Mouse (Mus musculus): Measurements from ENCODE around the gene Gm12394. TPM values are rescaled to one million over a fixed set of nuclear protein-coding genes. Genes with fewer than 3 reads are reported as not detected.
"Not testable (repeated sequence)": the region's sequence is repeated elsewhere in the genome, so short reads cannot be mapped to it uniquely, and the experiment has no call there.

Gene Gm12394
- polyA plus RNA-seq, 1 experiment from 2014 or later: 0.07 TPM

DNA sequence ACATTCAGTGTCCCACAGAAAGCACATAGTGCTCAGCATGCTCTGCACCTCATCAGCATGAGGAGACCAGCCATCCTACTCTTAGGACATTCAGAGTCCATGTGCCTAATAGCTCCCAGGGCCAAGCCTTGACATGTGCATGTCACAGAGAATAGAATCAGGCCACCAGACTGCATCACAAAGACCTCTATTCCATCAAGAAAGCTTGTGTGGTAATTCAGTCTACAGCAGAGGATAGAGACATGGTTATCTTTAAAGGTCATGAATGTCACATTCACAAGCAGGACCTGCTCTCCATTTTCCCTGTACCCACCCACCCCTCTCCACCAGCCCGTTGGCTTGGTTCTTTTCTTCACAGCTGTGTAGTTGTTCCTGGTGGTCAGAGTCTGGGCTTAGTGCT is 2.8 kb downstream of the Gm12394 start, which contains the start of gene Fam205a1:
Gene Fam205a1 (minus strand): TSS at position 101 of the 400 bp plus-strand sequence.
- H3K9ac ChIP-seq; H3K4me2 ChIP-seq; H3K36me3 ChIP-seq; H3K4me1 ChIP-seq; ATAC-seq; H3K27me3 ChIP-seq (replicated peaks); H3K4me3 ChIP-seq; H3K9me3 ChIP-seq (replicated peaks); H3K27ac ChIP-seq: not testable (repeated sequence)
- 77% methylated on average over 1 of the region's 1 CpGs for WGBS (ENCODE audit: insufficient replicate concordance)

DNA sequence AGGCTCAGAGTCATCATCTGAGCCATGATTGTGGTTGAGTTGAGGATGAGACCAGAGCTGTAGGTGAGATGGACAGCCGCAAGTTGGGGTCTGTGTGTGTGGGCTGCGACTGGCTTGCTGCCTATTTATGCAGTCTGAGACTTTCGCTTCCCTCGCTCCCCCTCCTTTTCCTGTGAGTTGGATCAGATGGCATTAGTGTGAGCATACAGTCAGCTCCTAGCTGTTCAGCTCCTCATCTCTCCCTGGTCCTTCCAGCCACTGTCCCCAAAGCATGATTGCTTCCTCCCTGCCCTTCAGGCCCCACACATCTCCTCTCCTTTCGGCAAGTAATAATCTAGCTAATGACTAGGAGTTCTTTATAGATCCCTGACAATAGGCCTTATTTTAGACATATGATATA is 82.7 kb downstream of the Gm12394 start, which contains the start of gene Ccl21a:
Gene Ccl21a (minus strand): TSS at position 101 of the 400 bp plus-strand sequence.
- H3K9me3 ChIP-seq (replicated peaks); H3K4me1 ChIP-seq; H3K27me3 ChIP-seq (replicated peaks); H3K36me3 ChIP-seq; H3K27ac ChIP-seq; ATAC-seq; H3K4me3 ChIP-seq; H3K4me2 ChIP-seq; H3K9ac ChIP-seq: not testable (repeated sequence)
- WGBS (ENCODE audit: insufficient replicate concordance): no CpG with 5 or more reads among the region's 5 CpGs

DNA sequence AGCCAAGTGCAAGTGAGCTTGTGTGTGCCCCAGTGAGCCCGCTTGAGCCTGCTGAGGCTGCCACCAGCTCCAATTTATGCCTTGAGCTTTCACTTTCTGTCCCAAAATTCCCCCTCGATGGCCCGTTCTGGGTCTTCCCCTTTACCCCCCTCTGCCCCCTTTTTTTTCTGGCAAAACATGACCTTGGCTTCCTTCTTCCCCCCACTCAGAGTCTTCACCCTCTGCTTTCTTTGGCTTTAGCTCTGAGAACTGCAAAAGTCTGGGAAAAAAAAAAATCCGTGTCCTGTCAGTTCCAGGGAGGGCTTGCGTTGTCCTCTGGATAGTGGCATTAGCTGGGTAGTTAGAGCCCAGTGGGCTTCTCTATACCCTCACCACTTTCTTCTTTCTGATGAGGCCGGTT is 100.1 kb downstream of the Gm12394 start, which contains the start of gene Ccl19:
Gene Ccl19 (minus strand): TSS at position 101 of the 400 bp plus-strand sequence.
- not testable (repeated sequence) for H3K9ac ChIP-seq; H3K27me3 ChIP-seq (replicated peaks); H3K4me1 ChIP-seq; H3K27ac ChIP-seq; H3K36me3 ChIP-seq; H3K4me3 ChIP-seq; ATAC-seq; H3K9me3 ChIP-seq (replicated peaks); H3K4me2 ChIP-seq
- no CpG with 5 or more reads among the region's 6 CpGs for WGBS (ENCODE audit: insufficient replicate concordance)

DNA sequence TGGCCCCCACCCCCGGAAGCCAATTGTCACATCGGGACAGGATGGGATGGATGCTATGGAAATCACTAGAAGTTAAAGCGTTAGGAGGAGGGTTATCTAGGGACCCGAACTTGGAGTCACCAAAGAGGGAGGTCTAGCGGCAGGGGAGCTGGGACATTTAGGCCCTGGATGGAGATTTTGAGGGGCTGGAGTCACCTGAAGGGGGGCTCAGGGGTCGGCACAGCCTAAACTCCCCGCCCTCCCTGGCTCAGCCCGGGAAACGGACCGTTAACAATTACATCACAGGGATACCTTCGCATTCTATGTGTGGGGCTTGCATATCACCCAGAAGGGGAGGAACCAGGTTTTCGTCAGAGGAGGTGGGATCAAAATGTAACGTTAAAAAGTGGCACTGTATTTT is 121.3 kb downstream of the Gm12394 start, which contains the start of gene 4930578G10Rik:
Gene 4930578G10Rik (plus strand): TSS at position 301 of the 400 bp plus-strand sequence.
- H3K4me3 ChIP-seq; H3K36me3 ChIP-seq; ATAC-seq; H3K4me1 ChIP-seq; H3K9ac ChIP-seq; H3K27me3 ChIP-seq (replicated peaks); H3K27ac ChIP-seq; H3K4me2 ChIP-seq; H3K9me3 ChIP-seq (replicated peaks): not testable (repeated sequence)
- no CpG with 5 or more reads among the region's 13 CpGs for WGBS (ENCODE audit: insufficient replicate concordance)

Other genes with a start within 250 kb of the Gm12394 start
- gene Gm10591, start 244.6 kb downstream of the Gm12394 start, polyA plus RNA-seq (2016; fragmentation: Nextera tagmentation; extraction: Ambion mirVana): not detected in 2 replicates
- not detected in 2 replicates for gene Gm2564, start 227.1 kb downstream of the Gm12394 start, polyA plus RNA-seq (2016; fragmentation: Nextera tagmentation; extraction: Ambion mirVana)
- not detected in 2 replicates for gene Ccl27b, start 201.5 kb downstream of the Gm12394 start, polyA plus RNA-seq (2016; fragmentation: Nextera tagmentation; extraction: Ambion mirVana)
- not detected in 2 replicates for gene Il11ra2, start 194.9 kb downstream of the Gm12394 start, polyA plus RNA-seq (2016; fragmentation: Nextera tagmentation; extraction: Ambion mirVana)
- gene 4930578G10Rik, start 121.2 kb downstream of the Gm12394 start, polyA plus RNA-seq (2016; fragmentation: Nextera tagmentation; extraction: Ambion mirVana): not detected in 2 replicates
- gene Ccl19, start 100.2 kb downstream of the Gm12394 start, polyA plus RNA-seq (2016; fragmentation: Nextera tagmentation; extraction: Ambion mirVana): not detected in 2 replicates
- 0.38 TPM in 1 of 2 replicates, not detected in the other for gene Ccl21a, start 82.8 kb downstream of the Gm12394 start, polyA plus RNA-seq (2016; fragmentation: Nextera tagmentation; extraction: Ambion mirVana)
- gene Fam205a1, start 2.9 kb downstream of the Gm12394 start, polyA plus RNA-seq (2016; fragmentation: Nextera tagmentation; extraction: Ambion mirVana): 0.15 and 0.18 TPM in 2 replicates
- 0.24 and 0.33 TPM in 2 replicates for gene Fam205c, start 17.5 kb upstream of the Gm12394 start, polyA plus RNA-seq (2016; fragmentation: Nextera tagmentation; extraction: Ambion mirVana)
- gene Phf24, start 59.9 kb upstream of the Gm12394 start, polyA plus RNA-seq (2016; fragmentation: Nextera tagmentation; extraction: Ambion mirVana): 0.18 and 0.26 TPM in 2 replicates
- gene Dnajb5, start 93.0 kb upstream of the Gm12394 start, polyA plus RNA-seq (2016; fragmentation: Nextera tagmentation; extraction: Ambion mirVana): 0.94 and 1.2 TPM in 2 replicates
- gene 1700022I11Rik, start 112.8 kb upstream of the Gm12394 start, polyA plus RNA-seq (2016; fragmentation: Nextera tagmentation; extraction: Ambion mirVana): 0.20 and 0.47 TPM in 2 replicates
- 354 and 366 TPM in 2 replicates for gene Vcp, start 143.7 kb upstream of the Gm12394 start, polyA plus RNA-seq (2016; fragmentation: Nextera tagmentation; extraction: Ambion mirVana)
- gene Fancg, start 153.7 kb upstream of the Gm12394 start, polyA plus RNA-seq (2016; fragmentation: Nextera tagmentation; extraction: Ambion mirVana): 12.3 and 13.6 TPM in 2 replicates
- gene Pigo, start 169.0 kb upstream of the Gm12394 start, polyA plus RNA-seq (2016; fragmentation: Nextera tagmentation; extraction: Ambion mirVana): 16.8 and 19.4 TPM in 2 replicates
- 280 and 292 TPM in 2 replicates for gene Stoml2, start 174.9 kb upstream of the Gm12394 start, polyA plus RNA-seq (2016; fragmentation: Nextera tagmentation; extraction: Ambion mirVana)
- 28.9 and 32.2 TPM in 2 replicates for gene Fam214b, start 189.4 kb upstream of the Gm12394 start, polyA plus RNA-seq (2016; fragmentation: Nextera tagmentation; extraction: Ambion mirVana)
- 0.91 and 1.2 TPM in 2 replicates for gene Unc13b, start 202.2 kb upstream of the Gm12394 start, polyA plus RNA-seq (2016; fragmentation: Nextera tagmentation; extraction: Ambion mirVana)